Mouse (Mus musculus): ENCODE measurements around the gene Fgf8. TPM values are rescaled to one million over a fixed set of nuclear protein-coding genes. Genes with fewer than 3 reads are reported as not detected.

Fgf8 gene
- polyA plus RNA-seq, 1 experiment = 0.21 TPM

DNA sequence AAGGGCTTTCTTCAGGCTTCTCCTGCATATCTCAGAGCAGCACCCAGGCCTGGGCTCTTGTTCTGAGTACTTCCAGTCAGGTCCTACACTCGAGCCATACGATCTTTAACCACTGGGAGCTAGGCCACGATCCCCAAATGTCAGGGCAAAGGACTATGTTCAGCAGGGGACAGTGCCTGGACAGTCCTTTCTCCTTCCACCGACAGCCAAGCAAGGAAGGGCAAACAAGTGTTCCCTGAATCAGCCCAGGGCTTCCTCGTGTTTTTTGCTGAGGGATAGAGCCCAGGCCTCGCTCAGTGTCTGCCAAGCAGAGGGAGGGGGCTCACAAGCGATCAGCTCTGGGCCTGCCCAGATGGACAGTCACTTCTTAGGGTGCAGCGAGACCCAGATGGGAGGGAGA, 12.7 kb downstream of the Fgf8 start:
- no peaks in the 10 kb centered on the region for H3K27me3 ChIP-seq (ENCODE audit: control insufficient read depth, insufficient read depth, low read length)
- no peak for DNase-seq (ENCODE audit: low read depth in 1 of 2, low spot score in 2 of 2)
- H3K27ac ChIP-seq (ENCODE audit: insufficient read depth, low read length) = no peak overlapping the region
- H3K4me3 ChIP-seq (ENCODE audit: extremely low read depth, insufficient read depth, insufficient read length) = no peak overlapping the region
- TF ChIP-seq CTCF (IDR thresholded peaks at IDR 0.05; ENCODE audit: extremely low read depth, insufficient read depth, insufficient read length, insufficient replicate concordance) (no peak), POLR2A (IDR thresholded peaks at IDR 0.05; ENCODE audit: low read depth, low read length) (no peak)
- WGBS = 82% methylated on average over 8 of the region's 8 CpGs
- no peaks in the 10 kb centered on the region for H3K4me1 ChIP-seq (ENCODE audit: control insufficient read depth, insufficient read depth, insufficient read length)
- no peaks in the 10 kb centered on the region for H3K36me3 ChIP-seq (ENCODE audit: control insufficient read depth, insufficient read depth, low read length)

DNA sequence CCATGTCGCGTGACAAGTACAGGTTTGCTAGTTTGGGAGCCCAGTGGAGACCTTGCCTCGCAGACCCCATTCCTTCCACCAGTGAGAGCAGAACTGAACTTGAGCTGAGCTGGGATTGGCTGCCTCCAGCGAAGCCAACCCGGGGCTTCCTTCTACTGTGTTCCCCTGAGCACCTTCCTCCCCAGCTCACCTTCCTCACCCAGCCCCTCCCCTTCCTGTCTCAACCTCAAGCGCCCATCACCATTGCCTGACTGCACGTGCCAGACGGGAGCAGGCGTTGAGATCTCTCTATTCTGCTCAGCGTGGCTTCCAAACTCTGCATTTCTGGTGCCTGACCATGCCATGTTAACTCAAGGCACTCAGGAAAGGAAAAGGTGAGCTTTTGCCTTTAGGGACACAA, 15.5 kb downstream of the Fgf8 start:
- Histone ChIP-seq H3K27ac (ENCODE audit: insufficient read depth, low read length) (no peak overlapping the region), H3K36me3 (ENCODE audit: control insufficient read depth, insufficient read depth, low read length) (no peaks in the 10 kb centered on the region), H3K27me3 (ENCODE audit: control insufficient read depth, insufficient read depth, low read length) (no peaks in the 10 kb centered on the region), H3K4me1 (ENCODE audit: control insufficient read depth, insufficient read depth, insufficient read length) (no peaks in the 10 kb centered on the region), H3K4me3 (ENCODE audit: extremely low read depth, insufficient read depth, insufficient read length) (no peak overlapping the region)
- DNase-seq (ENCODE audit: low read depth in 1 of 2, low spot score in 2 of 2) = no peak
- 36% methylated on average over 10 of the region's 10 CpGs for WGBS
- TF ChIP-seq CTCF (IDR thresholded peaks at IDR 0.05; ENCODE audit: extremely low read depth, insufficient read depth, insufficient read length, insufficient replicate concordance) = no peak
- no peak for TF ChIP-seq POLR2A (IDR thresholded peaks at IDR 0.05; ENCODE audit: low read depth, low read length)

- TF ChIP-seq POLR2A (IDR thresholded peaks at IDR 0.05; ENCODE audit: low read depth, low read length) (no peak), CTCF (IDR thresholded peaks at IDR 0.05; ENCODE audit: extremely low read depth, insufficient read depth, insufficient read length, insufficient replicate concordance) (no peak)
- Histone ChIP-seq H3K4me3 (ENCODE audit: extremely low read depth, insufficient read depth, insufficient read length) (no peak overlapping the region), H3K4me1 (ENCODE audit: control insufficient read depth, insufficient read depth, insufficient read length) (no peaks in the 10 kb centered on the region), H3K27ac (ENCODE audit: insufficient read depth, low read length) (no peak overlapping the region), H3K27me3 (ENCODE audit: control insufficient read depth, insufficient read depth, low read length) (no peaks in the 10 kb centered on the region), H3K36me3 (ENCODE audit: control insufficient read depth, insufficient read depth, low read length) (no peaks in the 10 kb centered on the region)
- WGBS = 81% methylated on average over 14 of the region's 14 CpGs
- DNase-seq (ENCODE audit: low read depth in 1 of 2, low spot score in 2 of 2) = no peak
Observed at GRCm38 (mm10) chr19:45725677-45726277, 16.9 kb downstream of the Fgf8 start.

- DNase-seq (ENCODE audit: low read depth in 1 of 2, low spot score in 2 of 2) = no peak
- Histone ChIP-seq H3K4me1 (ENCODE audit: control insufficient read depth, insufficient read depth, insufficient read length) (no peaks in the 10 kb centered on the region), H3K27ac (ENCODE audit: insufficient read depth, low read length) (no peak overlapping the region), H3K36me3 (ENCODE audit: control insufficient read depth, insufficient read depth, low read length) (no peaks in the 10 kb centered on the region), H3K4me3 (ENCODE audit: extremely low read depth, insufficient read depth, insufficient read length) (no peak overlapping the region), H3K27me3 (ENCODE audit: control insufficient read depth, insufficient read depth, low read length) (no peaks in the 10 kb centered on the region)
- WGBS = 73% methylated on average over 5 of the region's 5 CpGs
- TF ChIP-seq POLR2A (IDR thresholded peaks at IDR 0.05; ENCODE audit: low read depth, low read length) (no peak), CTCF (IDR thresholded peaks at IDR 0.05; ENCODE audit: extremely low read depth, insufficient read depth, insufficient read length, insufficient replicate concordance) (no peak)
Observed at GRCm38 (mm10) chr19:45722188-45722587, 20.5 kb downstream of the Fgf8 start.

DNA sequence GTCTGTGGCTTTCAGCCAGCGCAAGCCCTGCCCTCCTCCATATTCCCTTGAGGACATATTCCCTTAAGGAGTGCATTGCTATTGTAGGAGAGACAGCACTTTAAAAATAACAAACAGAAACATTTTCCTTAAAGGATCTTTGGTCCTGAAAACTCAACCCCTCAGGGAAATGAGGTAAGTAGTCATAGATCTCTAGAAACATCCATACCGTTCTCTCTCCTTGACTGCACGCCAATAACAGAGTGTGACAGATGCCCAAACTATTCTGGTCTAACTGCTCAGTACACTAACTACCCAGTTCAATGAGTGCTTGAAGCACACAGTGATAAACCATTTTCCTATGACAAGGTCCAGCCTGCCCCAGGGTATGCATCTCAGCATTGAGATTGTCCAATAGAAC, 24.4 kb downstream of the Fgf8 start:
- no peak for TF ChIP-seq POLR2A (IDR thresholded peaks at IDR 0.05; ENCODE audit: low read depth, low read length)
- TF ChIP-seq CTCF (IDR thresholded peaks at IDR 0.05; ENCODE audit: extremely low read depth, insufficient read depth, insufficient read length, insufficient replicate concordance) = no peak
- Histone ChIP-seq H3K4me3 (ENCODE audit: extremely low read depth, insufficient read depth, insufficient read length) (no peak overlapping the region), H3K4me1 (ENCODE audit: control insufficient read depth, insufficient read depth, insufficient read length) (no peaks in the 10 kb centered on the region), H3K27ac (ENCODE audit: insufficient read depth, low read length) (no peak overlapping the region), H3K27me3 (ENCODE audit: control insufficient read depth, insufficient read depth, low read length) (no peaks in the 10 kb centered on the region), H3K36me3 (ENCODE audit: control insufficient read depth, insufficient read depth, low read length) (no peaks in the 10 kb centered on the region)
- WGBS = 87% methylated on average over 3 of the region's 3 CpGs
- no peak for DNase-seq (ENCODE audit: low read depth in 1 of 2, low spot score in 2 of 2)

DNA sequence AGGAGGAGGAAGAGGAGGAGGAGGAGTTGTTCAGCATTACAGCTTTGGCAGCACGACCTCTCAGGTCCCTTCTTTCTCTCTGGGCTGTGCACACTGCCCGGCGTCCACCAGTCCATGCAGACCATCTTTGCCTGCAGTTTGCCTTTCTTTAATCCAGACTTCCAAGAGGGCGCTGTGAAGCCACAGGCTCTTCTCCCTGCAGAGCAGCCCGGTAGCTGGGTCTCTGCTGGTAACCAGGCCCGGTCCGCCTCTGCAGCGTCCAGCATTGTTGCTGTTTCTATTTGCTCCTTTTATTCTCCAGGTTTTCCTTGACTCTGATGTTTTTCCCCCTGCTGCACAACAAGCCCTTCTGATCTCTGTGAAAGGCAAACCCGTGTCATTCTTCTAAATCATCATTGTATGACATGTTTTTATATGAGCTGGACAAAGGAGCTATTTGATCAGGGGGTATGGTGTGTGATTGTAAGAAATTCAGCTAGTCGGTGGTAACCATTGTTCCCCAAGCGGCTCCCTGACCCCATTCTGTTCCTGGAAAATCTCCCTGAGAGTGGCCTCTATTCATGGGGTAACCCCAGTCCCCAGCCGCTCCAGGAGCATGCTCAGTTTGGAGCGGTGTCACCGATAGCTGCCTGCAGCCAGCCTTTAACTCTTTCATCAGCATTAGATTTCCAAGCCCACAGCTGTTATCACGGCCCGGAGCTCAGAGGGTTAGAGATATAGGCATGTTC, 25.1 kb downstream of the Fgf8 start:
- DNase-seq (ENCODE audit: low read depth in 1 of 2, low spot score in 2 of 2) = no peak
- Histone ChIP-seq H3K27me3 (ENCODE audit: control insufficient read depth, insufficient read depth, low read length) (no peaks in the 10 kb centered on the region), H3K36me3 (ENCODE audit: control insufficient read depth, insufficient read depth, low read length) (no peaks in the 10 kb centered on the region), H3K4me3 (ENCODE audit: extremely low read depth, insufficient read depth, insufficient read length) (no peak overlapping the region), H3K4me1 (ENCODE audit: control insufficient read depth, insufficient read depth, insufficient read length) (no peaks in the 10 kb centered on the region), H3K27ac (ENCODE audit: insufficient read depth, low read length) (no peak overlapping the region)
- WGBS = 55% methylated on average over 16 of the region's 16 CpGs
- TF ChIP-seq POLR2A (IDR thresholded peaks at IDR 0.05; ENCODE audit: low read depth, low read length) = no peak
- TF ChIP-seq CTCF (IDR thresholded peaks at IDR 0.05; ENCODE audit: extremely low read depth, insufficient read depth, insufficient read length, insufficient replicate concordance) = no peak

- Histone ChIP-seq H3K27ac (ENCODE audit: insufficient read depth, low read length) (no peak overlapping the region), H3K27me3 (ENCODE audit: control insufficient read depth, insufficient read depth, low read length) (no peaks in the 10 kb centered on the region), H3K4me1 (ENCODE audit: control insufficient read depth, insufficient read depth, insufficient read length) (no peaks in the 10 kb centered on the region), H3K4me3 (ENCODE audit: extremely low read depth, insufficient read depth, insufficient read length) (no peak overlapping the region), H3K36me3 (ENCODE audit: control insufficient read depth, insufficient read depth, low read length) (no peaks in the 10 kb centered on the region)
- WGBS = 72% methylated on average over 3 of the region's 3 CpGs
- TF ChIP-seq CTCF (IDR thresholded peaks at IDR 0.05; ENCODE audit: extremely low read depth, insufficient read depth, insufficient read length, insufficient replicate concordance) = no peak
- no peak for TF ChIP-seq POLR2A (IDR thresholded peaks at IDR 0.05; ENCODE audit: low read depth, low read length)
- no peak for DNase-seq (ENCODE audit: low read depth in 1 of 2, low spot score in 2 of 2)
Observed at GRCm38 (mm10) chr19:45708704-45709103, 34.0 kb downstream of the Fgf8 start.
